Mouse (Mus musculus): ENCODE data around the gene Copz2. TPM values are rescaled to one million over a fixed set of nuclear protein-coding genes. Genes with fewer than 3 reads are reported as not detected.
"Not testable (repeated sequence)": the region's sequence is repeated elsewhere in the genome, so short reads cannot be mapped to it uniquely, and the experiment has no call there.

Copz2 gene
- 33.6 and 41.2 TPM in 2 replicates for polyA plus RNA-seq (2014; fragmentation: Nextera tagmentation; extraction: Ambion mirVana)

DNA sequence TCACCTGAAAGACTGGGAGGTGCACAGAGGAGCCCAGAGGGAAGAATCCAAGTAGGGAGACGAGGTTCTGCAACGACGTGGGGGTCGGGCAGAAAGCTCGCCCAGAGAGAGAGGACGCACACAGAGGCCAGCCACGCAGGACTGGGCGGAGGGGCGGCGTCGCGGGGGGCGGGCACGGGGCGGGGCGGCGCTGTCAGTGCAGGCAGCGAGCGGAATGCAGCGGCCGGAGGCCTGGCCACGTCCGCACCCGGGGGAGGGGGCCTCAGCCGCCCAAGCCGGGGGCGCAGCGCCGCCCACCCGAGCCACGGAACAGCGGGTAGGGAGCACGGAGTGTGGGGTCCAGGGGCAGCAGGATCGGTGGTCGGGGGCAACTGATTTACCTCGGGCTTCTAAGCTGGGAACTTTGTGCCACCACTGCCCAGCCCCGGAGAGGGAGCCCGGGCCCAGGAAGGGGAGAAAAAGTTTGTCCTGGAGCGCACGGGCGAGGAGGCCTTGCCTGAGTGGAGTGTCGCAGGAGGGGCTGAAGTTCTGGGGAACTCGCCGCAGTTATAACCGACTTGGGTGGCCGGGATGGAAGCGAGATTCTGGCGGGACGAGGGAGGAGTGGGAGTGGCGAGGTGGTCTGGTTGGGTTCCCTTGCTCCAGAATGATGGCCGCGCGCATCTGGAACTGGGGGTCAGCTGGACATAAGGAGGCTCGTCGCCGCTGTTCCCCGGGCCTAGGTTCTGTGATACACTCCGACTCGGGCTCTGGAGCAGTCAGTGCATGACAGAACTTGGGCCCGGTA lies at the start of gene Copz2:
Copz2 (plus strand) TSS at position 190 of the 787 bp plus-strand sequence.
- Histone ChIP-seq H3K27ac (ENCODE audit: low read depth, low read length) (no peak within 1 kb of the TSS), H3K9me3 (ENCODE audit: control insufficient read depth, low read length) (no peaks in the 10 kb centered on the region), H3K36me3 (ENCODE audit: control insufficient read depth, insufficient read depth, low read length) (no peaks in the 10 kb centered on the region), H3K4me2 (peak within 1 kb of the TSS; percentile 83), H3K9ac (ENCODE audit: low read depth, low read length) (peak within 1 kb of the TSS; percentile 62), H3K4me3 (ENCODE audit: low read depth, low read length) (peak within 1 kb of the TSS; percentile 61), H3K27me3 (replicated peaks; ENCODE audit: control insufficient read depth, insufficient read depth, low read length) (peaks cover 3% of the 10 kb centered on the region; the same call in 1 of the 2 replicates), H3K4me1 (replicated peaks; ENCODE audit: control insufficient read depth, insufficient read depth, low read length) (peaks cover 6% of the 10 kb centered on the region)
- DNase-seq (ENCODE audit: low spot score) (peak; percentile 78), ATAC-seq (replicated peaks; ENCODE audit: low FRiP score) (peak; percentile 60)
- WGBS = 2% methylated on average over 56 of the region's 60 CpGs

GRCm38 (mm10) chr11:96805606-96806005 lies 44.1 kb upstream of the Copz2 start:
- ATAC-seq (replicated peaks; ENCODE audit: low FRiP score) = no peak
- 89% methylated on average over 5 of the region's 5 CpGs for WGBS
- Histone ChIP-seq H3K9ac (ENCODE audit: low read depth, low read length) (no peak overlapping the region), H3K27ac (ENCODE audit: low read depth, low read length) (no peak overlapping the region), H3K9me3 (ENCODE audit: control insufficient read depth, low read length) (no peaks in the 10 kb centered on the region), H3K27me3 (replicated peaks; ENCODE audit: control insufficient read depth, insufficient read depth, low read length) (no peaks in the 10 kb centered on the region), H3K4me3 (ENCODE audit: low read depth, low read length) (no peak overlapping the region), H3K4me2 (no peak overlapping the region), H3K4me1 (replicated peaks; ENCODE audit: control insufficient read depth, insufficient read depth, low read length) (no peaks in the 10 kb centered on the region), H3K36me3 (ENCODE audit: control insufficient read depth, insufficient read depth, low read length) (peaks cover 51% of the 10 kb centered on the region)
- no peak for DNase-seq (ENCODE audit: low spot score)

DNA sequence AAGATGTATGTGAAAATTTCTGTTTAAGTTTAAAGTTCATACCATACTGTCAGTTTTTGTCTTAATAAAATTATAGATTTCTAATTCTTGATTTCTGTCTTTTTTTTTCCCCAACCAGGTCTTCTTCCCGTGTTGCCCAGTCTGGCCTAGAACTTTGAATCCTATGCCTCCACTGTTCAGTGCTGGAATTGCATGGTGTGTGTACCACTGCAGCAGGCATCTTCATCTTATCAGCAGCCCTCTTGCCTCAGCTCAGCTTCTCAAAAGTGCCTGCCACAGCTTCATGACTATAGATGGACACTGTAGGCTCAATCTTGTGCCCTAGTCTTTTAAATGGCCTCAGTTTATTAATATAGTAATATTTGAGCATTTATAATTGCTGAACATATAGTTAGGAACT lies 41.6 kb upstream of the Copz2 start:
- H3K4me2 ChIP-seq = no peak overlapping the region
- H3K4me3 ChIP-seq (ENCODE audit: low read depth, low read length) = no peak overlapping the region
- DNase-seq (ENCODE audit: low spot score) = no peak
- H3K9me3 ChIP-seq (ENCODE audit: control insufficient read depth, low read length) = no peaks in the 10 kb centered on the region
- H3K4me1 ChIP-seq (replicated peaks; ENCODE audit: control insufficient read depth, insufficient read depth, low read length) = no peaks in the 10 kb centered on the region
- no peak; the same call in 1 of the 2 replicates for ATAC-seq (replicated peaks; ENCODE audit: low FRiP score)
- peaks cover 38% of the 10 kb centered on the region for H3K36me3 ChIP-seq (ENCODE audit: control insufficient read depth, insufficient read depth, low read length)
- no peak overlapping the region for H3K27ac ChIP-seq (ENCODE audit: low read depth, low read length)
- H3K9ac ChIP-seq (ENCODE audit: low read depth, low read length) = no peak overlapping the region
- WGBS = 35% methylated on average over 1 of the region's 1 CpGs
- no peaks in the 10 kb centered on the region for H3K27me3 ChIP-seq (replicated peaks; ENCODE audit: control insufficient read depth, insufficient read depth, low read length)

GRCm38 (mm10) chr11:96809562-96810235 lies 40.0 kb upstream of the Copz2 start:
- H3K27me3 ChIP-seq (replicated peaks; ENCODE audit: control insufficient read depth, insufficient read depth, low read length) = no peaks in the 10 kb centered on the region
- no peak overlapping the region for H3K9ac ChIP-seq (ENCODE audit: low read depth, low read length)
- H3K4me1 ChIP-seq (replicated peaks; ENCODE audit: control insufficient read depth, insufficient read depth, low read length) = no peaks in the 10 kb centered on the region
- peaks cover 31% of the 10 kb centered on the region for H3K36me3 ChIP-seq (ENCODE audit: control insufficient read depth, insufficient read depth, low read length)
- H3K9me3 ChIP-seq (ENCODE audit: control insufficient read depth, low read length) = no peaks in the 10 kb centered on the region
- DNase-seq (ENCODE audit: low spot score) = no peak
- no peak overlapping the region for H3K4me3 ChIP-seq (ENCODE audit: low read depth, low read length)
- H3K27ac ChIP-seq (ENCODE audit: low read depth, low read length) = no peak overlapping the region
- WGBS = 93% methylated on average over 6 of the region's 6 CpGs
- H3K4me2 ChIP-seq = no peak overlapping the region
- no peak for ATAC-seq (replicated peaks; ENCODE audit: low FRiP score)

DNA sequence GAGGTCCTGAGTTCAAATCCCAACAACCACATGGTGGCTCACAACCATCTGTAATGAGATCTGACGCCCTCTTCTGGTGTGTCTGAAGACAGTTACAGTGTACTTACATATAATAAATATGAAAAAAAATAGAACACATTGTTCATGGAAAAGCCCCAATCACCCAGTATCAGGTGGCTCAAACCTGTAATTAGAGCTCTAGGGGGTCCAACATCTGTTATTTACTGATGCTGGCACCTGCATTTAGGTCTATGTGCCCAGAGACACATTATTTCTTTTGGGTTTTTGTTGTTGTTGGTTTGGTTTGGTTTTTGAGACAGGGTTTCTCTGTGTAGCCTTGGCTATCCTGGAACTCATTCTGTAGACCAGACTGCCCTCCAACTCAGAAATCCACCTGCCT lies 38.5 kb upstream of the Copz2 start:
- not testable (repeated sequence) for H3K9ac ChIP-seq (ENCODE audit: low read depth, low read length); ATAC-seq (replicated peaks; ENCODE audit: low FRiP score); H3K4me1 ChIP-seq (replicated peaks; ENCODE audit: control insufficient read depth, insufficient read depth, low read length); H3K4me2 ChIP-seq; H3K27ac ChIP-seq (ENCODE audit: low read depth, low read length); DNase-seq (ENCODE audit: low spot score); H3K9me3 ChIP-seq (ENCODE audit: control insufficient read depth, low read length); H3K4me3 ChIP-seq (ENCODE audit: low read depth, low read length); H3K27me3 ChIP-seq (replicated peaks; ENCODE audit: control insufficient read depth, insufficient read depth, low read length)
- H3K36me3 ChIP-seq (ENCODE audit: control insufficient read depth, insufficient read depth, low read length) = peaks cover 31% of the 10 kb centered on the region
- WGBS = 88% methylated on average over 1 of the region's 1 CpGs

GRCm38 (mm10) chr11:96813455-96813854 lies 36.2 kb upstream of the Copz2 start:
- no peaks in the 10 kb centered on the region for H3K4me1 ChIP-seq (replicated peaks; ENCODE audit: control insufficient read depth, insufficient read depth, low read length)
- no peak for ATAC-seq (replicated peaks; ENCODE audit: low FRiP score)
- no peak for DNase-seq (ENCODE audit: low spot score)
- 85% methylated on average over 4 of the region's 4 CpGs for WGBS
- no peak overlapping the region for H3K4me2 ChIP-seq
- no peaks in the 10 kb centered on the region for H3K27me3 ChIP-seq (replicated peaks; ENCODE audit: control insufficient read depth, insufficient read depth, low read length)
- no peak overlapping the region for H3K4me3 ChIP-seq (ENCODE audit: low read depth, low read length)
- H3K9me3 ChIP-seq (ENCODE audit: control insufficient read depth, low read length) = no peaks in the 10 kb centered on the region
- peaks cover 34% of the 10 kb centered on the region for H3K36me3 ChIP-seq (ENCODE audit: control insufficient read depth, insufficient read depth, low read length)
- no peak overlapping the region for H3K9ac ChIP-seq (ENCODE audit: low read depth, low read length)
- H3K27ac ChIP-seq (ENCODE audit: low read depth, low read length) = no peak overlapping the region

- Histone ChIP-seq H3K9ac (ENCODE audit: low read depth, low read length) (no peak overlapping the region), H3K27ac (ENCODE audit: low read depth, low read length) (no peak overlapping the region), H3K36me3 (ENCODE audit: control insufficient read depth, insufficient read depth, low read length) (peaks cover 34% of the 10 kb centered on the region), H3K4me2 (no peak overlapping the region), H3K9me3 (ENCODE audit: control insufficient read depth, low read length) (no peaks in the 10 kb centered on the region), H3K4me3 (ENCODE audit: low read depth, low read length) (no peak overlapping the region), H3K4me1 (replicated peaks; ENCODE audit: control insufficient read depth, insufficient read depth, low read length) (no peaks in the 10 kb centered on the region), H3K27me3 (replicated peaks; ENCODE audit: control insufficient read depth, insufficient read depth, low read length) (no peaks in the 10 kb centered on the region)
- WGBS = 84% methylated on average over 5 of the region's 5 CpGs
- DNase-seq (ENCODE audit: low spot score) (no peak), ATAC-seq (replicated peaks; ENCODE audit: low FRiP score) (no peak)
These were observed 35.8 kb upstream of the Copz2 start for GRCm38 (mm10) chr11:96813920-96814319.

- WGBS = 86% methylated on average over 2 of the region's 2 CpGs
- DNase-seq (ENCODE audit: low spot score) = no peak
- no peak overlapping the region for H3K4me2 ChIP-seq
These were observed 35.2 kb upstream of the Copz2 start for GRCm38 (mm10) chr11:96814443-96814842.

More at GRCm38 (mm10) chr11:96814443-96814842, 35.2 kb upstream of the Copz2 start:
- no peak overlapping the region for H3K27ac ChIP-seq (ENCODE audit: low read depth, low read length)
- no peak overlapping the region for H3K9ac ChIP-seq (ENCODE audit: low read depth, low read length)
- no peaks in the 10 kb centered on the region for H3K4me1 ChIP-seq (replicated peaks; ENCODE audit: control insufficient read depth, insufficient read depth, low read length)
- peaks cover 35% of the 10 kb centered on the region for H3K36me3 ChIP-seq (ENCODE audit: control insufficient read depth, insufficient read depth, low read length)
- no peaks in the 10 kb centered on the region for H3K9me3 ChIP-seq (ENCODE audit: control insufficient read depth, low read length)
- no peak overlapping the region for H3K4me3 ChIP-seq (ENCODE audit: low read depth, low read length)
- ATAC-seq (replicated peaks; ENCODE audit: low FRiP score) = no peak
- H3K27me3 ChIP-seq (replicated peaks; ENCODE audit: control insufficient read depth, insufficient read depth, low read length) = no peaks in the 10 kb centered on the region

Measured in liver, embryonic 11.5 days (tissue).